Mouse (Mus musculus) right cerebral cortex, adult 2 months (tissue): ENCODE data around the gene Tbxa2r.

ENCODE experiments used
- DNase-seq, 2 experiments: peaks; one replicate each; pipeline ENCODE4 v3.0.0; 2021 to 2022; ENCODE audit warnings: low spot score in 2 of 2

Gene Tbxa2r

DNA sequence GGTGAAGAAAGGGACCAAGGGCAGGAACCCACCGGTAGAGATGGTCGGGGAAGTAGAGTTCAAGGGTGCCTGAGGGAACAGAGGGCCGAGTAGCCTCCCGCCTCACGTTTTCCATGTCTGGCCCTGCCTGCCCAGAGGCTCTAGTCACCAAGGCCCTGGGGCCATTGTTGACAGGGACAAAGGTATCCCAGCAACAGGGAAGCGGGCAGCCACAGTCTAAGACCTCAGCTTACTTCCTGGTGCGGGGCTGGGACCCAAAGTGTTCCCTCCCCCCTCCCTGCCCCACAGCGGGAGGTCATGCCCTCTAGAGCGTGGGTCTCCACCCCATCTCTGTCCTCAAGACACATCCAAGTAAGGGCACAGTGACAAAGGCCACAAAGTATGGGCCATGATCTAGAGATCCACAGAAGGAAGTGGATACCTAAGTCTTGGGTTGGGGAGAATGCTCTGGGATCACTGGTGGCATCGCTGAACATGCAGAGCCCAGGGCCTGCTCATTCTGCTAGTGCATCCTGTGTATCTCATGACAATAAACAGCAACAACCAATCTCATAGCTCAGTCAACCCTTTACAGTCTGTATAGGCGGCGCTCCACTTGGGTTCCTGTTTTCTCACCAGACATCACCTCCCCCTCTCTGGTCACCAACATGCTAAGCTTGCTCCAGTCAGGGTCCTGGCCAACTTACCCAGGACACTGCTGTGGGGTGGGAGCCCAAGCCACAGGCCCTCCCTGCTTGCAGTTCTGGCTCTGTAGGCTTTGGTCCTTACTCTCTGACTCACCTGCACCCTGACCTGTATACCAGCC, 37.3 kb downstream of the Tbxa2r start, which contains the start of gene 4930404N11Rik:
TSS of gene 4930404N11Rik (minus strand) at position 145 of the 805 bp plus-strand sequence.
- DNase-seq, result no peak

DNA sequence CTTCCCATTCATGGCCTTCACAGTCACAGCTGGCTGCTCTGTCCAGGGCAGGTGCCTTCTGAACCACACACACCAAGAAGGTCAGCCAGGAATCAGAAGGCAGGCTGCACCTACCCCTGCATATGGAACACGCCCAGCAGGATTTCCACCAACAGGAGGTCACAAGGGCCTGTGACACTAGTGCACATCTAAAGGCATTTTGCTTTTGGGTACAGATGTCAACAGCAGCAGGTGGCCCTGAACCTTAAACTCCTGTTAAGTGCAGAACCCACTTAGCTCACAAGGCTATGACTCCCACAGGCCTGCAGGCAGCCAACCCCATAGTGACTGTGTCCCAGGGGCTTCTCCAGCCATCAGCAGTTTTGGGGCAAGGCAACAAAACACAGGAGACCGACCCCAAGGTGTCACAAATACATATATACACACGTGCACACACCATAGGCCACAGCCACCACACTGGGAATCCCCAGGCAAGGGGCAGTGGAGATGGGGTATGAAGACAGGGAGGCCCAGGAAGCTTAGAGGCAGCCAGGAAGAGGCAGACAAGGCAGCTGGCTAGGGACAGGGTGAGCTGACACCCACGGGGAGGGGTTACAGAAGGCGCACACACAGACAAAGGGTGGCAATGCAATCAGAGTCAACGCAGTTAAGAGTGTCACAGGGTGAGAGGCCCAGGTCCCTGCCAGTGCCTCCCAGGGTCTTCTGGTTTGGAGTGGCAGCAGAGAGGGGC, 38.1 kb downstream of the Tbxa2r start:
- DNase-seq, result no peak

DNA sequence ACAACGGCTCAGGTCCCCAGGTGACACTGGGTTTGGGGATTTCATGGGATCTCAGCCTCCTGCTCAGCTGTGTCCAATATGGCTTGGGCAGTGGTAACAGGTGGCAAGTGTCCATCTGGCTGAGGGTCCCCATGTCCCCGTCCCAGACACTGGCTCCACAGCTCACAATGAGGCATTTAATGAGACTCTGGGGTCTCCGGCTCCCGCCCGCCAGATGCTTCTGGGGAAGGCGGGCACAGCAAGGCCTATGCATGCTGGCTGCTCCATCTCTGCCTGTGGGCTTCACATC, 38.6 kb downstream of the Tbxa2r start:
- no peak for DNase-seq

DNA sequence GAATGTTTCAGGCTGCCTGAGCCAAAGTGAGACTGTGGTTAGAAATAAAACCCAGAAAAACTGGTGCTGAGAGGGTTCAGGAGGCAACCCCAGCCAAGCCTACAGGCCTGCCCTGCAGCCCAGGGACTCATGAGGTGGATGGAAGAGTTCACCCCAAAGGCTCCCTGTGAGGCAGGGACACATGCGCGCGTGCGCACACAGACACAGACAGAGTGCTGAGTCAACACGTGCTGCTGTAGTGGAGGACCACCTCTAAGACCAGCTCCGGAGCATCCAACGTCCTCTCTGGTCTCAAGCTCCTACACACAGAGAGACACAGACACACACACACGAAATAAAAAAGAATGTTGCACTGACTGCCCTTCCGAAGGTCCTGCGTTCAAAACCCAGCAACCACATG, 46.8 kb downstream of the Tbxa2r start:
- DNase-seq, result no peak

DNA sequence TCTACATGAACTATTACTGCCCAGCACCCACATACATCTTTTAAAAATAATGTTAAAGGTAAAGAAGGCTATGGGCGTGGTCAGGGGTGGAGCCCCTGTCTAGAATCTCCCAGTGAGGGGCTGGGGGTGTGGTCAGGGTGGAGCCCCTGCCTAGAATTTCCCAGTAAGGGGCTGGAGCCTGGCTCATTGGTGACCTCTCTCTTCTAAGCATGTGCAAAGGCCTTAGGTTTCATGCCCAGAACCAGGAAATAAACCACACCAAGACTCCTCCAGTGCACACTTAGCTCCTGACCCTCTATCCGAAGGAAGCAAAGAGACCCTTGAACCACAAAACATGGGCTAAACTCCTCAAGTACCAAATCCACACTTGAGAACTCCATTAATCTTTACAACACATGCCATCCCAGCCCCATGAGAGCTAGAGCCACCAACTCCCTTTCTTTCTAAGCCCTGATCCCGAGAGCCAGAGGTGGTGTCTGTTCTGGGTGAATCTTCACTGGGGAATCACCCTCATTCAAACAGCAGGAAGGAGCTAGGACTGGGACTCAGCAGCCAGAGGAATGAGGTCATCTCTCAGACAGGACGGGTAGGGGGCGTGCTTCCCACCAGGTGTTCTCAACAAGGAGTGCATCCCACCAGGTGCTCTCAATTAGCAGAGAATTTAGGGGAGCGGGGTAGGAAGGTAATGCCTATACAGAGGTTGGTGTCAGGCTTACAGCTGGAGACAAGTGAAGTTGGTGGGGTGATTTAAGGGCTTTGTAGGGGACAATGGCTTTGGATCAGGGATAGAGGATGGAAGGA, 48.2 kb downstream of the Tbxa2r start:
- no peak for DNase-seq

DNA sequence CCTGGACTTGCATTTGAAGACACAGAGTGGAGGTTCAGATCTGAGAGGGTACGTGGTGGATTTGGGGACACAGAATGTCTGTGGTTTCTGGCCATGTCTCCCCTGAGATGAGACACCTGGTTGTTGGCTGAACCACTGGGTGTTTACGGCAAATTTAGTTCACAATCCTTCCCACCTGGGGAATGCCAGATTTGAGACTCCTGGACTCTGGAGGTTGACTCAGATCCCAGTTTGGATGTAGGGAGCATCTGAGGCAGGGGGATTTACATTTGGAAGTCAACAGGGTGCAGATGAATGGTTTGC, 48.8 kb downstream of the Tbxa2r start:
- no peak for DNase-seq

DNA sequence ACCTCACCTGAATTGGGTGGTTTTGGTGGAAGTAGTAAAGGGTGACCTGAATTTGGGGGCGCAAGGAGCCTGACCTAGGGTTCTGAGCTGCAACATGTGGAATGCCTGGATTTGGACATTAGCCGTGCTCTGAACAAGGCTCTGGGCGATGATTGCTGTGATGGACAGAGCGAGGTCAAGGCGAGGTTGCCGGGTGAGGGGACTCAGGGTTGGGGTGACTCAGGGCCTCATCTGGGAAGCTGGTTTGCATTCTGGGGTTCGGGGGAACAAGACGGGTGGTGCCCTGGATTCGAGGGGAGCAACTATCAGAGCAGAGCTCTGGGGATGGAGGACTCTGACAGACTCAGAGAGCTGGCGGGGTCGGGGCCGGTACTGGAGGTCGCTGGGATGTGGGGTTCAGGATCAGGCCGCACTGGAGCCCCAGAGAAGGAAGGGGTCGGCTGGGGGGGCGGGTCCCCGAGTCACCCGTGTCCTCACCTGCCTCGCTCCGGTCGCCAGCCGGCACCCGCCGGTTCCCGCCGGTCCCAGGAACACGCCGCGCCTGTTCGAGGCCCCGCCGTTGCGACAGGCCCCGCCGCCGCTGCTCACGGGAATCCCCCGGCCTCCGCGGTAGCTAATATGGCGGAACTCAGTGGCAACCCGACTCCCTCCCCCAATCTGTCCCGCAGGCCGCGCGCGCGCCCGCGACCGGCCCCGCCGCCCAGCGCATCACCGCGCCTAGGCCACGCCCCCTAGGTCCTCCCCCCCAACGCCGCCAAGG, 49.4 kb downstream of the Tbxa2r start, which contains the start of gene Fzr1:
TSS of gene Fzr1 (minus strand) at position 724 of the 760 bp plus-strand sequence.
- DNase-seq, result no peak

DNA sequence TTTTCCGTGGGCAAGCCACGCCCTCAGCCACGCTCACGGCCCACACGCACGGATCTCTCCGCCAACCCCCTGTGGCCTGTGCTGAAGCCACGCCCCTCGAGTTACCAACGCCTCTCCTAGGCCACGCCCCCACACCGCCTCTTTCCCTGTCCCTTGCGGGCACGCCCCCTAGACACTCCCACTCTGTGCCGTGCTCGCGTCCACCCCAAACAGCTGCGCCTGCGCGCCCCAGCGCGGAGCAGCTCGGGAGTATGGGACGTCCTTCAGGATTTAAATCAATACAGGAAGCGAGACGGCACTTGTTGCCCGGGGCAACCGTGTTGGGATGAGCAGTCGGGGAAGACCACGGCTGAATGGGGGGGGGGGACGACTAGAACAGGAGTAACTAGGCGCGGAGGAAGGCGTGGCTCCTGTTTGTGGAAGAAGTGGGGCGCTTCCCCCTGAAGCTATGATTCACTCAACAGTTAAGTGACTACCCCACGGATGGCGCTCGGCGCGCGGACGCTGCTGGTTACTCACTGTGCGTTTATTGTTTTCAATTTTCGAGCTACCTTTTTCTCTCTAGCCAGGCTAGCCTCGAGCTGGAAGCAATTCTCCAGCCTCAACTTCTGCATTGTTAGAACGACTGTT, 50.1 kb downstream of the Tbxa2r start:
- peak; percentile 100 for DNase-seq

DNA sequence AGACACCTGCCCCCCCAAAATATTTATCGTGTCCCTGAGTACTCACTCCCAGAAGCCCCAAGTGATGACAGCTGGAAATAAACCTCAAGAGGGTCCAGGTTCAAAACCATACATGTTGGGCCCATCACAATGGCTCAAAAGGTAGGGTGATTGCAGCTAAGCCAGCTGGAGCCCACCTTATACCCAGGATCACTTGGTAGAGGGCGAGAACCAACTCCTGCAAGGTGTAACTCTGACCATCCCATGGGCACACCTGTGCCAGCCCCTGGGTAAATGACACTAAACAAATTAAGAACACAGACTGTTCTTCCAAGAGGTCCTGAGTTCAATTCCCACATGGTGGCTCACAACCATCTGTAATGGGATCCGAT, 50.6 kb downstream of the Tbxa2r start:
- no peak for DNase-seq

DNA sequence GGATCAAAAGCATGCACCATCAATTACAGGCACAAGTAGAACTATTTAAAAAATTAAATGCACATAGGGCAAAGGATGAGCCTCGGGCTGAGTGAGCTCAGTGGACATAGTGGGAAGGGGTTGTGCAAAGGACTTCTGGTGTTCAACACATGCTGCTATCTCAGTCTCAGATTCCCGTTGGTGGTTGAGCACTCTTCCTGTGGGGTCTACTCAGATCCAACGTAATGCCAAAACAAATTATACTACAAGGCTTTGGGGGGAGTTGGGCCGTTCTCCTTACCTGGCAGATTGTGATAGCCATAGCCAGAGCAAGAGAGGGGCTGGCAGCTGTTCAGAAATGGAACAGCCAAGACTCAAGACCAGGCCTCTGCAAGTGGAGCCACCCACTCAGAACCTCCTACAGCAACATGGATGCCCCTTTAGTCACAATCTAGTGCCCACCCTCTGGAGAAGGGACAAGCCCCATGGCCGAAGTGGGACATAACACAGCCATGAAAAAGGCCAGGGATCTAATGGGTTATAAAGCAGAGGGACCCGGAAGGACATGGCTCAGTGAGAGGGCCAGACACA, 51.4 kb downstream of the Tbxa2r start:
- no peak for DNase-seq

DNA sequence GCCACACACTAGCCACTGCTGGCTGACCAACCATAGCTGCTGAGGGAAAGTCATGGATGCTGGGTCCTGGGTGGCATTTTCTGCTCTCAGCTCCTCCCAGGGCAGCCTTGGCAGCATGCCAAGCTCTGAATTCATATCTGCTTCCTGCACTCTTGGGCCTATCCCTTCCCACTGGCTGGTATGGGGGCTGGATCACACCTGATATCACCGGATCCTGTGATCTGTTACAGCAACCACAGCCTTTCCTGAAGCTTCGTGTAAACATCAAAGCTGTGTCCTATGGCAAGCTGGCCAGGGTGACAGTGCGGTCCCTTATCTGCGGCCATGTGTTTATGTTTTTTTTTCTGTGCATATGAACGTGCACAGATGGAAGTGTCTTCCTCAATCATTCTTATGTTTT, 53.5 kb downstream of the Tbxa2r start:
- no peak for DNase-seq

DNA sequence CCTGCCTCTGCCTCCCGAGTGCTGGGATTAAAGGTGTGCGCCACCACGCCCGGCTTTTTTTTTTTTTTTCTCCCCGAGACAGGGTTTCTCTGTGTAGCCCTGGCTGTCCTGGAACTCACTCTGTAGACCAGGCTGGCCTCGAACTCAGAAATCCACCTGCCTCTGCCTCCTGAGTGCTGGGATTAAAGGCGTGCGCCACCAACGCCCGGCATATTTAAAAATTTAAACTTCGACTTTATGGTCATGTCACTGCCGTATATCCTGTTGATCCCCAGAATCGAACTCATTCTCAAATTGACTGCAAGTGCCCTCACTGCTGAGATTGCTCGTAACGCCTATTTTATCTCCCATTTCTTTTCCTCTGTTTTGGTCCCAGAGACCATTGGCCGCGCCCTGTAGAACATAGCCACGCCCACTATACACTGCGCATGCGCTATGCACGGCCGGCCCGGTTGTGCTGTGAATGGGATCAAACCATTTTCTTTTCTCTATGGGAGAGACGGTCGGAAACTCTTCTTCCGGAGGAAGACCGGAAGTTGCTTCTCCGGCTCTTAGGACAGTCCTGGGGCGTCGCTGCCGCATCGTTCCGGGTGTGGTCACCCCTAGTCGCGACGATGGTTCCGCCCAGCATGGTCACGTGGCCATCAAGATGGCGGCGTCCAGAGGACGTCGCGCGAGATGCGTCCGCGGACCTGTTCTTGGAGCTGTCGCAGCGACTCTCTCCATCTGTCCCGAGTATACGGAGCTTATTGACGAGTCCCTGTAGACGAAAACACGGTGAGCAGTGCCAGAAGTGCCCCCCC, 55.5 kb downstream of the Tbxa2r start, which contains the start of the genes Dohh and Gm48551:
TSS of gene Dohh (plus strand) at position 627 of the 803 bp plus-strand sequence.
TSS of gene Gm48551 (plus strand) at position 665 of the 803 bp plus-strand sequence.
- DNase-seq, result peak; percentile 99

DNA sequence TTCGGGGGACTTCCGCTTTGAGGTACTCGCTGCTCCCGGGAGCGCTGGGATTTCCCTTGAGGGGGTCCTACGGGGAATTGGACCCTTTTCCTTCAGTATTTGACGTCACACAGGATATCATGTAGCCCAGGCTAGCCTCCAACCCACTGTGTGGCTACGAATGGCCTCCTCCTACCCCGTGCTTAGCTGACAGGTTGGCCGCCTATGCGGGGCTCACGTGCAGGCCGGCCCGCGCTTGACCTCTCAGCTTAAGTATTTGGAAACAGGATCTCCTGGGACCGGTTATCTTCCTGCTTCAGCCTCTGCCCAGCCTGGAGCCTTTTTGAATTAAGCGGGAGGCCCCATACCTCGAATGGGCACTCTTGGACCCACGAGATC, 56.1 kb downstream of the Tbxa2r start:
- DNase-seq, result no peak
